Mouse (Mus musculus): ENCODE measurements around the gene H3f3b. TPM values are rescaled to one million over a fixed set of nuclear protein-coding genes. Genes with fewer than 3 reads are reported as not detected.

H3f3b gene
- polyA plus RNA-seq, 1 experiment from 2014 or later: 1,937 TPM

DNA sequence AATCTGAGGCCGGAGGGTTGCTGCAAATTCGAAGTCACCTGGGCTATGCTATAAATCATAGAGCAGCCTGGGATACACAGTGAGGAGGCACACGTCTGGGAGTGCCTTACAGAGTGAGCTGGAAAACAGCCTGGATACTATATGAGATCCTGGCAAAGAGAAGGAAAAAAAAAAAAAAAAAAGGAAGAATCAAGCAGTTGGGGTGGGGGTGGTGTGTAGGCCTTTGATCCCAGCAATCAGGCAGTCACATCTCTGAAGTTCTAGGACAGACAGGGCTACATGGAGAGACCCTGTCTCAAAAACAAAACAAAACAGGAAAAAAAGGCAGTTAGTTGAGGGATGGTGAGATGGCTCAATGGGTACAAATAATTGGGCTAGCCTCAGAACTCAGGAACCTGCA lies 8.9 kb upstream of the H3f3b start:
- no peak for ATAC-seq (ENCODE audit: low read depth)
- H3K4me2 ChIP-seq (ENCODE audit: low read depth, low read length): no peak overlapping the region
- H3K36me3 ChIP-seq (ENCODE audit: control insufficient read depth, insufficient read depth, low read length): peaks cover 11% of the 10 kb centered on the region; the same call in 1 of the 2 replicates
- H3K27ac ChIP-seq (ENCODE audit: low read length): no peak overlapping the region
- no peaks in the 10 kb centered on the region for H3K9me3 ChIP-seq (ENCODE audit: control insufficient read depth, low read length)
- H3K4me3 ChIP-seq (ENCODE audit: low read length): no peak overlapping the region
- H3K4me1 ChIP-seq (replicated peaks; ENCODE audit: control insufficient read depth, insufficient read depth, low read length): peaks cover 5% of the 10 kb centered on the region
- no peaks in the 10 kb centered on the region for H3K27me3 ChIP-seq (ENCODE audit: control insufficient read depth, insufficient read depth, low read depth, low read length)
- H3K9ac ChIP-seq (ENCODE audit: low read length): no peak overlapping the region
- WGBS: 83% methylated on average over 3 of the region's 3 CpGs

GRCm38 (mm10) chr11:116034584-116034983 lies 6.8 kb upstream of the H3f3b start:
- Histone ChIP-seq H3K9me3 (ENCODE audit: control insufficient read depth, low read length) (no peaks in the 10 kb centered on the region), H3K4me2 (ENCODE audit: low read depth, low read length) (no peak overlapping the region), H3K36me3 (ENCODE audit: control insufficient read depth, insufficient read depth, low read length) (peaks cover 11% of the 10 kb centered on the region; the same call in 1 of the 2 replicates), H3K9ac (ENCODE audit: low read length) (no peak overlapping the region), H3K4me1 (replicated peaks; ENCODE audit: control insufficient read depth, insufficient read depth, low read length) (peaks cover 10% of the 10 kb centered on the region), H3K27ac (ENCODE audit: low read length) (no peak overlapping the region), H3K27me3 (ENCODE audit: control insufficient read depth, insufficient read depth, low read depth, low read length) (no peaks in the 10 kb centered on the region), H3K4me3 (ENCODE audit: low read length) (no peak overlapping the region)
- WGBS: 93% methylated on average over 6 of the region's 6 CpGs
- ATAC-seq (ENCODE audit: low read depth): no peak

DNA sequence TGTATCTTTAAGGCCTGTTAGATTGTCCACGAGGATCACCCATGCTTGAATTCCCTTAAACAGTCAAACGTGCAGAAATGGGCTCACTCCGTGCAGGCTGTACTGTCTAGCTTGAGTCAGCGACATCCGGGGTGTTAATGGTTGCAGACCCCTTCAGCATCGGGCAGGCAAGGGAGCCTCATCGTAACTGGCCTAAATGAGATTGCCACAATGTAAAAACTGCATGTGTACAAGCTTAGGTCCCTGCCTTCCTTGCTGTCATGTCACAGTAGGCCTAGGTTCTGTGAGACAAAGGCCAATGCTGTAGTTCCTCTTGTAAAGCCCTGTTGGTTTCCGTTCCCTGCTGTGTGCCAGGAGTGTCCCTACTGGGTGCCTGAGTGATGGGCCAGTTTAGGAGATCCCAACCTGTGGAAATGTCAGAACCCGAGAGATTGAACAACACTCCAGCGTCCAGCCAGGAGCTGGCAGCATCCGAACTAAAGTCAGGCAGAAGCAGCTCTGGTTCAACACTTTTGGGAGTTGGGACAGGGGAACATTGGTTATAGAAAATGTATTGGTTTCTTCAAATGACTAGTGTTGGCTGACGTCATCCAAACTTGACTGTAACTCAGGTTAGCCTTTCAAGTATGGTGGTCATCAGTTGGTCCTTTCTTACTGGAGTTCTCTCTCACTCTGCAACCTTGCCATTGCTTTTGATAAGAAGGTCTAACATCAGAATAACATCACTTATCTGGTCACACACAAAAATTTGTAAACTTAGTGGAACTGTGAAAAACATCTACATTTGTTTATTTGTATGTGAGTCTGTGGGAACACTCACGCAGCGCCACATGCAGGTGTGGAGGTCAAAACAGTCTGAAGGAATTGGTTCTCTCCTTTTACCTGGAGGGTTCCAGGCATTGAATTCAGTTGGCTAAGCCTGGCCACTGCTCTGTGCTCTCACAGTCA lies 3.4 kb upstream of the H3f3b start:
- peak; percentile 3; the same call in 1 of the 2 replicates for ATAC-seq (ENCODE audit: low read depth)
- WGBS: 16% methylated on average over 14 of the region's 14 CpGs

DNA sequence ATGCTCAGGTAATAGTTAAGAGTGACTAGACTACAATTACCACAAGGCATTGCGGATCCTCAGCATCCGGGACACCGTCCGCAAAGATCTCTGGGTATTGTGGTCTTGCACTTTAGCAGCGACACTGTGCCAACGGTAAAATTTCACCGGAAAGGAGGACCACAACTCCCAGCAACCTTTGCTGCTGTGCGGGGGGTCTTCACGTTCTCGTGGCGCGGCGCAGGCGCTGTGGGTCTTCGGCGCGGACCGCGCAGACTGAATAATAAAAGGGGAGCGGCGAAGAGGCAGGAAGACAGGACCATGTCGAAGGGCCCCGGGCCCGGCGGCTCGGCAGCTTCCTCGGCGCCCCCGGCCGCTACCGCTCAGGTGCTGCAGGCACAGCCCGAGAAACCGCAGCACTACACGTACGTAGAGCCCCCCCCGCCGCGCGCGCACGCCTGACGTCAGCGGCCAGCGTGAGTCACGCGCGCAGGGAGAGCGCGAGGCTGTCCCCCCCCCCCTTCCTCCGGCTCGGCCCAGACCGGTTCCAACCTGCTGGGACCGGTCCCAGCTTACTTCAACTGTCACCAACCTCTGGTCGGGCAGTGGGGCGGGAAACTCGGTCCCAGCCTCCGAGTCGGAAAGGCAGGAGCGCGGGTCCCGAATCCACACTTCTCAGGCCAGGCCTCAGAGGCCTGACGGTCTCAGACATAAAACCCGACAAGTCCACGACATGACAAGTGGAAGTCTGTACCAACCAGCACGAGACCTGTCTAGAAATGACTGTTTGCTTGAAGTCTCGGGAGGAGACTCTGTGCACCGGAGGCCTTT lies 2.5 kb upstream of the H3f3b start, which contains the start of gene Unk:
Gene Unk (plus strand): TSS at position 235 of the 810 bp plus-strand sequence.
- under 1% methylated on average over 67 of the region's 67 CpGs for WGBS
- Histone ChIP-seq H3K9me3 (ENCODE audit: control insufficient read depth, low read length) (no peaks in the 10 kb centered on the region), H3K27me3 (ENCODE audit: control insufficient read depth, insufficient read depth, low read depth, low read length) (no peaks in the 10 kb centered on the region), H3K4me3 (ENCODE audit: low read length) (peak within 1 kb of the TSS; percentile 84), H3K36me3 (ENCODE audit: control insufficient read depth, insufficient read depth, low read length) (peaks cover 2% of the 10 kb centered on the region; the same call in 1 of the 2 replicates), H3K9ac (ENCODE audit: low read length) (peak within 1 kb of the TSS; percentile 97), H3K4me2 (ENCODE audit: low read depth, low read length) (peak within 1 kb of the TSS; percentile 69), H3K4me1 (replicated peaks; ENCODE audit: control insufficient read depth, insufficient read depth, low read length) (peaks cover 10% of the 10 kb centered on the region), H3K27ac (ENCODE audit: low read length) (peak within 1 kb of the TSS; percentile 100)
- ATAC-seq (ENCODE audit: low read depth): peak; percentile 95

More for the DNA sequence above, 3.4 kb upstream of the H3f3b start:
- Histone ChIP-seq H3K27ac (ENCODE audit: low read length) (peak overlapping the region; percentile 100), H3K27me3 (ENCODE audit: control insufficient read depth, insufficient read depth, low read depth, low read length) (no peaks in the 10 kb centered on the region), H3K4me1 (replicated peaks; ENCODE audit: control insufficient read depth, insufficient read depth, low read length) (peaks cover 10% of the 10 kb centered on the region), H3K4me2 (ENCODE audit: low read depth, low read length) (peak overlapping the region; percentile 69), H3K9ac (ENCODE audit: low read length) (peak overlapping the region; percentile 97), H3K36me3 (ENCODE audit: control insufficient read depth, insufficient read depth, low read length) (peaks cover 2% of the 10 kb centered on the region; the same call in 1 of the 2 replicates), H3K9me3 (ENCODE audit: control insufficient read depth, low read length) (no peaks in the 10 kb centered on the region), H3K4me3 (ENCODE audit: low read length) (peak overlapping the region; percentile 84)

GRCm38 (mm10) chr11:116029086-116029865 lies 1.5 kb upstream of the H3f3b start:
- Histone ChIP-seq H3K4me2 (ENCODE audit: low read depth, low read length) (peak overlapping the region; percentile 68), H3K27ac (ENCODE audit: low read length) (peak overlapping the region; percentile 100), H3K27me3 (ENCODE audit: control insufficient read depth, insufficient read depth, low read depth, low read length) (no peaks in the 10 kb centered on the region), H3K36me3 (ENCODE audit: control insufficient read depth, insufficient read depth, low read length) (no peaks in the 10 kb centered on the region), H3K9me3 (ENCODE audit: control insufficient read depth, low read length) (no peaks in the 10 kb centered on the region), H3K4me3 (ENCODE audit: low read length) (peak overlapping the region; percentile 84), H3K4me1 (replicated peaks; ENCODE audit: control insufficient read depth, insufficient read depth, low read length) (peaks cover 10% of the 10 kb centered on the region), H3K9ac (ENCODE audit: low read length) (peak overlapping the region; percentile 97)
- no peak for ATAC-seq (ENCODE audit: low read depth)
- WGBS: 75% methylated on average over 6 of the region's 6 CpGs

- Histone ChIP-seq H3K27ac (ENCODE audit: low read length) (no peak overlapping the region), H3K4me2 (ENCODE audit: low read depth, low read length) (no peak overlapping the region), H3K36me3 (ENCODE audit: control insufficient read depth, insufficient read depth, low read length) (peaks cover 1% of the 10 kb centered on the region; the same call in 1 of the 2 replicates), H3K4me3 (ENCODE audit: low read length) (no peak overlapping the region), H3K9ac (ENCODE audit: low read length) (no peak overlapping the region), H3K27me3 (ENCODE audit: control insufficient read depth, insufficient read depth, low read depth, low read length) (no peaks in the 10 kb centered on the region), H3K4me1 (replicated peaks; ENCODE audit: control insufficient read depth, insufficient read depth, low read length) (peaks cover 10% of the 10 kb centered on the region), H3K9me3 (ENCODE audit: control insufficient read depth, low read length) (no peaks in the 10 kb centered on the region)
- 78% methylated on average over 9 of the region's 9 CpGs for WGBS
- no peak for ATAC-seq (ENCODE audit: low read depth)
Measured at GRCm38 (mm10) chr11:116028177-116028865, 559 bp upstream of the H3f3b start.

GRCm38 (mm10) chr11:116025056-116025845 lies 2.5 kb downstream of the H3f3b start:
- Histone ChIP-seq H3K4me1 (replicated peaks; ENCODE audit: control insufficient read depth, insufficient read depth, low read length) (peaks cover 9% of the 10 kb centered on the region), H3K27me3 (ENCODE audit: control insufficient read depth, insufficient read depth, low read depth, low read length) (no peaks in the 10 kb centered on the region), H3K4me2 (ENCODE audit: low read depth, low read length) (no peak overlapping the region), H3K9me3 (ENCODE audit: control insufficient read depth, low read length) (no peaks in the 10 kb centered on the region), H3K27ac (ENCODE audit: low read length) (no peak overlapping the region; the same call in 1 of the 2 replicates), H3K9ac (ENCODE audit: low read length) (no peak overlapping the region), H3K4me3 (ENCODE audit: low read length) (no peak overlapping the region), H3K36me3 (ENCODE audit: control insufficient read depth, insufficient read depth, low read length) (peaks cover 14% of the 10 kb centered on the region)
- no peak for ATAC-seq (ENCODE audit: low read depth)
- 87% methylated on average over 3 of the region's 3 CpGs for WGBS

Measured in lung, embryonic 16.5 days (tissue).